Mouse (Mus musculus) mammary gland, adult 2 months (tissue): Measurements from ENCODE around the gene Fam155a. TPM values are rescaled to one million over a fixed set of nuclear protein-coding genes. Genes with fewer than 3 reads are reported as not detected.

ENCODE experiments used
- polyA plus RNA-seq: library from polyadenylated mRNA; depleted of rRNA; stranded (reverse); fragments of >200 nt; gene quantifications from 2 replicates; pipeline ENCODE4 v1.2.3, GENCODE M21; 2012; ENCODE audit warnings: low replicate concordance; rRNA removed

The Fam155a gene
- 0.05 and 0.11 TPM in 2 replicates for polyA plus RNA-seq

GRCm38 (mm10) chr8:9770999-9771605, at the start of gene Fam155a:
Fam155a (minus strand) TSS chr8:9771161.

Other genes with a start within 250 kb of the Fam155a start
- not detected in 2 replicates for gene Gm10217, start 93.1 kb upstream of the Fam155a start, polyA plus RNA-seq
- gene Lig4, start 206.5 kb upstream of the Fam155a start, polyA plus RNA-seq, result 1.5 and 1.8 TPM in 2 replicates
- gene Abhd13, start 206.5 kb upstream of the Fam155a start, polyA plus RNA-seq, result 3.6 and 6.6 TPM in 2 replicates
- gene Tnfsf13b, start 235.3 kb upstream of the Fam155a start, polyA plus RNA-seq, result 5.0 and 9.3 TPM in 2 replicates